Mouse (Mus musculus): ENCODE data around the gene Itgb3bp.

Itgb3bp gene

DNA sequence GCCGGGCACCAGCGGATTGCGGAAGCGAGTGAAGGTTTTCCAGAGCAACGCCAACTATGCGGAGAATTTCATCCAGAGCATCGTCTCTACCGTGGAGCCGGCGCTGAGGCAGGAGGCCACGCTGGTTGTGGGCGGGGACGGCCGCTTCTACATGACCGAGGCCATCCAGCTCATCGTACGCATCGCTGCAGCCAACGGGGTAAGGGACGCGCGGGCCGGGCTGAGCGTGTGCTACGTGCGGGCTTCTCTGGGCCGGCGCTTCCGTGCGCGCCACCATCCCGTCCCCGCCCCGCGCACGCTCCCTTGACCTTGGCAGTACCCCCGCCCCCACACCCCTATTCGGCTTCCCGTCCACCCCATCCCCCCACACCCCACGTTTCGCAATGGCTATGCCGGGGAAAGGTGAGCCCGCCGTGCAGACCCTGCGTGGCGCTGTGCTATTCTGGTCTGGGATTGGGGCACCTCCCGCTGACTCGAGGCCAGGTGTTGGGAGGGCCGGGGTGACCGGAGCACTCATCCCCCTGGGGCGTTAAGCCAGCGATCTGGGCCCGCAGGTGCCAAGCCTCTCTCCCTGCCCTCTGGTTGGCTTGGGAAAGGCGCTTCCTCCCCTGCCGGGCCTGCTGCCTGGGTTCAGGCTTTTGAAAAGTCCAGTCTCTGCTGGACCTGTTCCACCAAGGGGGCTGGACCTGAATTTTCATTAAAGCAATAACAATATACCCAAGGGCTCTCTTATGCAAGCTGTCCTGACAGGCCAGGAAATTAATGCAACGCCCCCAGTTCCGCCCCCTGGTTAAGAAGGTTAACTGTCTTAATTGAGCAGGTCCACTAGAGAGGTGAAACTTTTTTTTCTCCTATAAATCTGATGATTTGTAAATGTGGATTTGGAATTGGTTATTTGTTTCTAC is at the start of gene Itgb3bp:
Gene Itgb3bp, minus strand, starts transcription at position 201 of the 905 bp plus-strand sequence.
- peak; percentile 66 to 69 for DNase-seq

- no peak for DNase-seq
These were observed 49.7 kb upstream of the Itgb3bp start for GRCm38 (mm10) chr4:99979326-99979725.

GRCm38 (mm10) chr4:99974375-99974774 is 44.8 kb upstream of the Itgb3bp start:
- DNase-seq: no peak

DNA sequence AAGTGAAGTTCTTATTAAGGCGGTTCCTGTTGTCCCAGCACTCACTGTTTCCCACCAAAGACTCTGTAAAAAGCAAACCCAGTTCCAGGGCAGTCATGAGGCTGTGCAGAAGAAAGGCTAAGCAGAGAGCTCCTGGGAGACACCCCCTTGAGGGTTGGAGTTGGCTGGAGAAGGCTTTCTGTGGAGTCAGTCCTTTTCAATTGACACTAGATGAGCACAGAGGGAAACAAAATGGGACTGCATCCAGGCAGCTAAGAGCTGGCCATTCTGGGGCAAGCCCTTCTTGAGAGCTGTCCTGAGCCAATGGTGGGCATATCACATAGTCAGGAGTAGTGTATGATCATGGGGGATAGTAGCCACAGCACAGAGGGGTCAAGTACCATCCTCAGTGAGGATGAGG is 44.3 kb upstream of the Itgb3bp start:
- no peak for DNase-seq

GRCm38 (mm10) chr4:99972886-99973285 is 43.3 kb upstream of the Itgb3bp start:
- DNase-seq: no peak

GRCm38 (mm10) chr4:99970097-99970496 is 40.5 kb upstream of the Itgb3bp start:
- DNase-seq: no peak

DNA sequence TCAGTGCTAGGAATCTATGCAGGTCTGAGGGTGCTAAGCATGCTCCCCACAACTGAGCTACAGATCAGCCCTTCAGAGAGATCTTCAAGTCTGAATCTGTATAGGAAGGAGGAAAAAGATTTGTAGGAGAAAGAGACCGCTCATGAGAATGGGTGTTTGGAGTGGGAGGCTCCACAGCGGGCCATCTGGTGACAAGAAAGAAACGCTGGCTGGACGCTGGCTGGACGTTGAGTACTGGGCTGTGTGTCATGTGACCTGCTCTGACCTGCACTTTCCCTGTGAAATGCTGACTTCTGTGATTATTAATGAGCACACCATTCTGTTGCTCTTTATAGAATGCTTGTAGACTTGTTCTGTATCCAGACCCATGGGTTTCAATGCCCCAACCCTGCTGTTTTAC is 39.7 kb upstream of the Itgb3bp start:
- no peak for DNase-seq

GRCm38 (mm10) chr4:99966555-99966954 is 36.9 kb upstream of the Itgb3bp start:
- DNase-seq: no peak

- DNase-seq: no peak
These were observed 29.7 kb upstream of the Itgb3bp start for GRCm38 (mm10) chr4:99959308-99959707.

DNA sequence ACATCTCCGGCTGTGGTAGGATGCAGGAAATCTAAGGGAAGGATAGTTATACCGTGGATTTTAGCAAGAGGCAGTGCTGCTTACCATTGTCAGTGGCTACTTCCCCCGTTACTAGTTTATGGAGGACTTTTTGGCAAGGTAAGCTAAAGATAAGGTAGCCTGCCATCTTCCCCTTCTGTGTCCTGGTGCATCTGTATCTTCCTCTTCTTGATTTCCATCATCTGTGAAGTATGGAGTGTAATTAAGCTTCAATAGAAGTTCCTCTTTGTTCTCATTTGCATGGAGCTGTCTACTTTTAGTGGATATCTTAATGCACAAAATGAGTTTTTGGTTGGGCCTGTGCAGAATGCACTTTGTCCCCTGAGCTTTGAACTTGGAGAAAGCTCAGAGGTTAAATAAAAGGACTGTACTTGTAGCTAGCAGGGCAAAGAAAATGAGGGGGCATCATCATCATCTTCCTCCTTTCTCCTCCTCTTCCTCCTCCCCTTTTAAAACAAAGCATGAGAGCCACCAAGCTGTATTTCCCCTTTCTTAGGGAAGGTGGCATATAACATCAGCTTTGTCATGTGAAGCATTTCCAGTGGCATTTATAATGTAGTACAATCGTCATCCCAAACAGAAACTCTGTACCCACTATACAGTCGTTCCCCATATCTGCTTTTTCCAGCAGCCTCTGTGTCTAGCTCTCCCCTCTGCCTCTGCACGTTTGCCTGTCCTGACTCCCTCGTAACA is 28.6 kb upstream of the Itgb3bp start:
- DNase-seq: no peak

- no peak for DNase-seq
These were observed 27.6 kb upstream of the Itgb3bp start for GRCm38 (mm10) chr4:99957186-99957585.

- no peak for DNase-seq
These were observed 25.8 kb upstream of the Itgb3bp start for GRCm38 (mm10) chr4:99955396-99955795.

- DNase-seq: no peak
These were observed 24.3 kb upstream of the Itgb3bp start for GRCm38 (mm10) chr4:99953904-99954303.

GRCm38 (mm10) chr4:99947896-99948295 is 18.3 kb upstream of the Itgb3bp start:
- DNase-seq: no peak

- DNase-seq: no peak
These were observed 17.6 kb upstream of the Itgb3bp start for GRCm38 (mm10) chr4:99947192-99947591.

DNA sequence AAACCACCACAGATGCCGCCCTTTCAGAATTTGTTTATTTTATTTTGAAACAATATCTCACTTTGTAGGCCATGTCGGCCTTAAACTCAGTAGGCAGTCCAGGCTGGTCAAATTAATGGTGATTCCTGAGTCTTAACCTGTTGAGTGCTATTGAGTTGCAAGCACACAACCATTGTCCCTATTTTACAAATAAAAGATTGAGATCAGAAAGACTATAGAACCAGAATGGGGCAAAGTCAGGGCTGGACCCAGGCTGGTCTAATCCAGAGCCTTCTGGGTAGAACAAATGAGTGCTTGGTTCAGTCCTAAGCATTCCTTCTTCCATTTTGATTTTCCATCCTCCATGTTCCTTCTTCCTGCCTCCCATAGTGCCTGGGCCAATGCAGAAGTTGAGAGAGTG is 16.9 kb upstream of the Itgb3bp start:
- no peak for DNase-seq

DNA sequence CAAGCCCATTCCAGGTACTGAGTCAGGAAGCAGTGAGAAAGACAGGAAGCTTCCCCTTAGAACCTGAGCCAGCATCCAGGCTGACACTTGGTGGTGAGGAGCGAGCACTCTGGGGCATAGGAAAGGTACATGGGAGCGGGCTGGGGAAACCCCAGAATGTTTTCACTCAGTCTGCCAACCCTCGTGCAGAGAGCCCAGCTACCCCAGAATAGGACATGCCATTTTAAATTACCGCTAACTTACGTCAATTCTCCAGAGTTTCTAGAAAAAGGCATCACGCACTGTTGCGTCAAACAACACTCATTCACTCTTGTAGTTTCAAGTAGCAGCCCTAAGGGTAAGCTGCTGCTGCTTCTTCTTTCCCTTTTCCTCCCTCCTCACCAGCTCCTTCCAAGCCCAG is 15.4 kb upstream of the Itgb3bp start:
- DNase-seq: no peak

GRCm38 (mm10) chr4:99944606-99945005 is 15.0 kb upstream of the Itgb3bp start:
- no peak for DNase-seq

DNA sequence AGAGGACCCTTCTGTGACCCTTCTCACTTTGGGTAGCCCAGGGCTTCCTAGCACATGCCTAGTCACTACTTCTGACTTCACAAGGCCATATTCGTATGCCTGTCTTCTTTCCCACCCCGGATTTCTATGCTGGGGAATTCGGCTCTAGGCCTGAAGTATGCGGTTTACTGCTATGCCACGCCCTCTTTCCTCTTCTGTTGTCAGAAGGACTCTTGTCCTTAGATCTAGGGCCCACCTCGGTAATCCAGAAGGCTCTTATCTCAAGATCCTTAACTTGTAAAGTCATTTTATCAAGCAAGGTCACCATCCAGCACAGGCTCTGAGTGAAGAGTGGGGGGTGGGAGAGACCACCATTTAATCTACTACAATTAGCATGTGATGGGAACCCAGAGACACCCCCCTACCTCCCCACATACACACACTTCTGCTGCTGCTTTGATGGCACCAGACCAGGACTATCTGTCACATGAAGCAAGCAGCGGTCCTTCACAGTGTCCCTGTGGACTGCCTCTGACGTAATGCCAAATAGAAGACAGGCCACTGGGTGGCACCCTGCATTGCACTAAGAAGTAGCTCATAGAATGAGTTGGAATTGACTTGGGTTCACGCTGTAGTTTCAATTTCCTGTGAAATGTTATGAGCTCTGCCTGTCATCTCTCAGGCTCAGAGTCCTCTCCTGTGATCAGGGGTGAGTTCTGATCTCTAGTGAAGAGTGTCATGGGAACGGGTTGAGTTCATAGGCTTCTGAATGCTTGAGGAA is 12.2 kb upstream of the Itgb3bp start:
- no peak for DNase-seq

- DNase-seq: no peak
These were observed 10.3 kb upstream of the Itgb3bp start for GRCm38 (mm10) chr4:99939711-99940505.

GRCm38 (mm10) chr4:99936278-99936677 is 6.7 kb upstream of the Itgb3bp start:
- no peak for DNase-seq

DNA sequence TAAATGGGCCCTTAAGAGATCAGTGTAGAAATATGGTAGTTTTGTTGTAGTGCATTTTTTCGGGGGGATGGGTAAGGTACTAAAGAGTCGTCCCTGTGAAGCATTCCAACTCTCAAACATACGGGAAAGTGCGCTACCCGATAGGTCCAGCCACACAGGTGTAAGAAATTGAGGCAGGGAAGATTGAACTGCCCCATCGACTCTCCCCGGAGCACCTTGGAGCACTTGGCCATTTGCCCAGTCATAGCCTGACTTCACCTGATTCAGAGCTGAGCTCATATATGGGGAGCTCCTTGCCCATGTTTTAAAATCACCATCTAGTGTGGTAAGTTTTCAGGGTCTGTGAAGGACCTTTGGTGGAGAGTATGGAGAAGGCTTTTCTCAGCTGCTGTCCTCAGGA is 5.2 kb upstream of the Itgb3bp start:
- DNase-seq: no peak

All from thymus, postnatal 36 days (tissue).